Mouse (Mus musculus) MEL (cell line): ENCODE measurements at regions not wholly inside any gene's neighbourhood (a gene's known extent, or its start where the extent isn't known, plus 50 kb on each side); places are given as distances from the start of the nearest gene placed in this dataset.

ENCODE experiments used
- CTCF ChIP-seq, 3 experiments: IDR thresholded peaks in 2 of 3; conservative IDR thresholded peaks in 1 of 3; 2 replicates each; pipeline ENCODE4 v1.5.1; 2011 to 2012; ENCODE audit warnings: low read length in 3 of 3, low read depth in 2 of 3, mild to moderate bottlenecking in 2 of 3, improper control_type of control experiment in 1 of 3, inconsistent platforms in 1 of 3, mixed read lengths in 1 of 3, moderate library complexity in 1 of 3; ENCODE audit not compliant: control insufficient read depth in 1 of 3, insufficient read depth in 1 of 3, poor library complexity in 1 of 3, severe bottlenecking in 1 of 3
- EP300 ChIP-seq, 2 experiments: IDR thresholded peaks; 2 replicates each; pipeline ENCODE4 v1.6.1; 2011; ENCODE audit warnings: improper control_type of control experiment in 2 of 2, low read length in 2 of 2, low read depth in 1 of 2, mild to moderate bottlenecking in 1 of 2
- POLR2A ChIP-seq, 2 experiments: IDR thresholded peaks; 2 replicates each; pipeline ENCODE4 v1.6.1; 2011 to 2012; ENCODE audit warnings: low read length in 2 of 2, mild to moderate bottlenecking in 2 of 2, control low read depth in 1 of 2, improper control_type of control experiment in 1 of 2, low read depth in 1 of 2, moderate library complexity in 1 of 2; ENCODE audit not compliant: control insufficient read depth in 1 of 2, insufficient read depth in 1 of 2, poor library complexity in 1 of 2
- SMC3 ChIP-seq: IDR thresholded peaks from 2 replicates; pipeline ENCODE4 v1.6.1; 2011; ENCODE audit warnings: low read depth, low read length, improper control_type of control experiment
- TAL1 ChIP-seq: IDR thresholded peaks from 2 replicates; pipeline ENCODE4 v1.6.1; 2012; ENCODE audit warnings: mild to moderate bottlenecking, inconsistent platforms, low read length, moderate library complexity, mixed read lengths
- TCF12 ChIP-seq: IDR thresholded peaks from 2 replicates; pipeline ENCODE4 v1.6.1; 2014; ENCODE audit warnings: low read depth, mild to moderate bottlenecking, inconsistent platforms, low read length, improper control_type of control experiment, moderate library complexity
- USF1 ChIP-seq: IDR thresholded peaks from 2 replicates; pipeline ENCODE4 v1.6.1; 2014; ENCODE audit warnings: low read depth, mild to moderate bottlenecking, inconsistent platforms, low read length, improper control_type of control experiment, moderate library complexity
- ZMIZ1 ChIP-seq: IDR thresholded peaks from 2 replicates; pipeline ENCODE4 v1.6.1; 2012; ENCODE audit warnings: low read depth, mild to moderate bottlenecking, inconsistent platforms, low read length, improper control_type of control experiment, moderate library complexity
- ZNF384 ChIP-seq: IDR thresholded peaks from 2 replicates; pipeline ENCODE4 v1.6.1; 2012; ENCODE audit warnings: low read depth, mild to moderate bottlenecking, inconsistent platforms, low read length, improper control_type of control experiment

DNA sequence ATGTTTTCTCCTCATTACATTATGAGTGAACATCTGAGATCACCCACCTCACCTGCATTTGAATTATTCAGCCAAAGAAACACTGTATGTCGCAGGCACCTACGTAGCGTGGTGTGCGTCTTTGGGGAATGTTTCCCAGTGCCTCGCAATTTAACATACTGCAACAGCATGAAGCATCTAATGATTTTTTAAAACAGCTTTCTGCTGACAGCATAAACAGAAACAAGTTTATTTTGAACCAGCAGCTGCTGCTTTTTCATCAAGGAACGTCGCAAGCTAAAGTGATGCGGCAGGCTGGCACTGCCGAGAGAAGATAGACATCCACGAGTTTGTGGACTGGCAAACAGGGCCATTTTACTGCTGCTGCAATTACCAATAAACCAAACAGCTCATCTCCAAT is 950.7 kb downstream of the Rps29 start:
- no peak for TF ChIP-seq EP300 (IDR thresholded peaks at IDR 0.05; ENCODE audit: low read depth in 1 of 2, low read length in 2 of 2)
- no peak for TF ChIP-seq CTCF (IDR thresholded peaks at IDR 0.05 in 2 of 3, conservative IDR thresholded peaks at IDR 0.05 in 1 of 3; ENCODE audit: control insufficient read depth in 1 of 3, insufficient read depth in 1 of 3, low read depth in 2 of 3, low read length in 3 of 3, poor library complexity in 1 of 3, severe bottlenecking in 1 of 3)
- TF ChIP-seq ZNF384: no peak
- TF ChIP-seq SMC3: no peak
- no peak for TF ChIP-seq USF1
- no peak for TF ChIP-seq TCF12
- TF ChIP-seq POLR2A (IDR thresholded peaks at IDR 0.05; ENCODE audit: control insufficient read depth in 1 of 2, insufficient read depth in 1 of 2, low read depth in 1 of 2, low read length in 2 of 2, poor library complexity in 1 of 2): no peak
- no peak for TF ChIP-seq ZMIZ1
- no peak for TF ChIP-seq TAL1
